Mouse (Mus musculus): ENCODE results near the gene Gbx2.

DNA sequence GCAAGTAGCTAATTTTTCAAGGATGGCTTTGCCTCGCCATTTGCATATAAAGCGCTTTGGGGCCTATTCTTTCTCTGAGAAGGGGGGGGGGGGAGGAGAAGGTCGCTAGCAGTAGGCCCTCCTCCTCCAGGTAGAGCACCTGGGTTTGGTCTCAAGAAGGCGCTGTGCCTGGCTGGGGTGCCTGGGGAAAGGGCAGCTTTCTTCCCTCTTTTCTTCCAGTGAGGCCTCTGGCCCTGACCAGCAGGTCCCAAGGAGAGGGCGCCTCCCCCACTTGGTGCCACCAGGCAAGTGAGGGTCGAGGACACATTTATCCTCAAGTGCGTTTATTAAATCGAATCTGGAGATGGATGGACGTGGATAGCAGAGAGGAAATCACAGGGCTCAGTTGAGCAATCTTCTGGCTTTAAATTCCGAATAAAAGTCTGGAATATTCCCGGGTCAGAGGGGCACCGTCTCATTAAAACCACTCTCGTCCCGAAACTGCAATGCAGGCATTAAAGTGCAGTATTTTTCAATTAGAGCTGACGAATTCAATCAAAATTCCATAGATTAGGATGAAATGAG, 10.1 kb upstream of the Gbx2 start:
- no peak for TF ChIP-seq EP300 (IDR thresholded peaks at IDR 0.05; ENCODE audit: low read depth)
- TF ChIP-seq CTCF (IDR thresholded peaks at IDR 0.05; ENCODE audit: low read depth): no peak

Data from liver, embryonic 14.5 days (tissue).